Mouse (Mus musculus): ENCODE measurements at regions not wholly inside any gene's neighbourhood (a gene's known extent, or its start where the extent isn't known, plus 50 kb on each side); places are given as distances from the start of the nearest gene placed in this dataset.

GRCm38 (mm10) chr4:47902749-47903148, 142.2 kb upstream of the Nr4a3 start:
- DNase-seq = no peak

GRCm38 (mm10) chr4:47912259-47912658, 132.7 kb upstream of the Nr4a3 start:
- DNase-seq = no peak

GRCm38 (mm10) chr4:47919576-47919975, 125.4 kb upstream of the Nr4a3 start:
- DNase-seq = no peak

- DNase-seq = no peak
Observed at GRCm38 (mm10) chr4:47931464-47931863, 113.5 kb upstream of the Nr4a3 start.

GRCm38 (mm10) chr4:47933526-47933925, 111.4 kb upstream of the Nr4a3 start:
- no peak for DNase-seq

GRCm38 (mm10) chr4:47935547-47935946, 109.4 kb upstream of the Nr4a3 start:
- no peak for DNase-seq

- no peak for DNase-seq
Observed at GRCm38 (mm10) chr4:47936470-47937125, 108.4 kb upstream of the Nr4a3 start.

GRCm38 (mm10) chr4:47947869-47948573, 96.9 kb upstream of the Nr4a3 start:
- no peak for DNase-seq

GRCm38 (mm10) chr4:47948789-47949188, 96.2 kb upstream of the Nr4a3 start:
- DNase-seq = no peak

- DNase-seq = no peak
Observed at GRCm38 (mm10) chr4:47954576-47955305, 90.2 kb upstream of the Nr4a3 start.

- DNase-seq = no peak
Observed at GRCm38 (mm10) chr4:47964630-47965029, 80.3 kb upstream of the Nr4a3 start.

- no peak for DNase-seq
Observed at GRCm38 (mm10) chr4:47971861-47972260, 73.1 kb upstream of the Nr4a3 start.

GRCm38 (mm10) chr4:47979579-47980313, 65.2 kb upstream of the Nr4a3 start:
- peak; percentile 98 for DNase-seq
